Mouse (Mus musculus) urinary bladder, postnatal 36 days (tissue): ENCODE results near the gene Sccpdh.
A peak's percentile ranks its signal among the peaks of the same experiment; 100 is the strongest.

Source experiments
- DNase-seq, 2 experiments: peaks; one replicate each; pipeline ENCODE4 v3.0.0; 2022; ENCODE audit warnings: low spot score in 2 of 2, mixed read lengths in 1 of 2

Gene Sccpdh

GRCm38 (mm10) chr1:179734500-179735474 is 66.8 kb downstream of the Sccpdh start:
- DNase-seq = peak; percentile 58 to 60

DNA sequence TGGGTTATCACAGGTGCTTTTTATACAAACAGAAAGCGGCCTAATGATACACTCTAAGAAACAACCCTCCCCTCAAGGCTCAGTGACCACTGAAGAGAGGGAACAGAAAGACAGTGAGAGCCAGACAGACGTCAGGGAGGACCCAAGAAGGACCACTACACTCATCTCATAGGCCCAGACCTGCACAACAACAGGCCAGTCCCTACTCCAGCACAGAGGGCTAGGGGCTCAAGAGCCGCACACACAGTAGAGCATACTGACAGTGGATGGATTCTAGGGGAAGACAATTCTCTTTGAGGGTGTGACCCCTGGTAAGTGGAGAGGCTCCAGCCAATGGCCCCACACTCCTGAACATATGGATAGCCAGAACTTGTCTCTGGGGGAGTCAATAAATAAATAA is 68.5 kb downstream of the Sccpdh start:
- no peak for DNase-seq
